Mouse (Mus musculus): ENCODE measurements at regions not wholly inside any gene's neighbourhood (a gene's known extent, or its start where the extent isn't known, plus 50 kb on each side); places are given as distances from the start of the nearest gene placed in this dataset.

DNA sequence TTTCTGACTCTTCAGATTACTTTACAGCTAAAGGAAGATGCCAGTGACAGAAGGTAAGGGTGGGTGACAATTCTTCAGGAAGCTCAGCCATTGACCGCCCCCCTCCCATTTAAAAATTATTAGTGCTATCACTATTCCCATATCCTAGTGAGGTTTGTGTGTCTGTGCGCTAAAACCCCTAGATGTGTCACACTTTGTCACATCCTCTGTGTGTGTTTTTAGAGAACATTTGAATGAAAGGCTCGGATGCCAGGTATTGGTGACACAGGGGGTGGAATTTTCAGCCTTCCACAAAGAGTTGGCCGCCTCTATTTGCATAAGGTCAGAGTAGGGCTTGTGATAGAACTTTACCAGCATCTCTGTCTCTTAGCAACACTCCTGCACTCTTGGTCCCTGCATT, 83.4 kb downstream of the Nr2f2 start:
- peaks cover 77% of the 10 kb centered on the region for H3K27me3 ChIP-seq (ENCODE audit: control insufficient read depth, insufficient read depth, low read length)
- H3K27ac ChIP-seq (ENCODE audit: low read length) = no peak overlapping the region
- 14% methylated on average over 4 of the region's 4 CpGs for WGBS
- H3K4me2 ChIP-seq (ENCODE audit: low read depth, low read length) = no peak overlapping the region
- H3K9me3 ChIP-seq (replicated peaks; ENCODE audit: control insufficient read depth, low read length) = no peaks in the 10 kb centered on the region
- H3K4me1 ChIP-seq (ENCODE audit: control insufficient read depth, insufficient read depth, low read length) = peaks cover 10% of the 10 kb centered on the region
- H3K36me3 ChIP-seq (ENCODE audit: control insufficient read depth, insufficient read depth) = no peaks in the 10 kb centered on the region
- ATAC-seq (replicated peaks; ENCODE audit: extremely low read depth, insufficient read depth, low FRiP score) = no peak
- no peak overlapping the region for H3K4me3 ChIP-seq (ENCODE audit: low read length)
- no peak overlapping the region for H3K9ac ChIP-seq (ENCODE audit: low read length)

GRCm38 (mm10) chr7:70281891-70282515, 84.5 kb downstream of the Nr2f2 start:
- no peak overlapping the region for H3K4me2 ChIP-seq (ENCODE audit: low read depth, low read length)
- H3K4me3 ChIP-seq (ENCODE audit: low read length) = no peak overlapping the region
- peaks cover 74% of the 10 kb centered on the region for H3K27me3 ChIP-seq (ENCODE audit: control insufficient read depth, insufficient read depth, low read length)
- ATAC-seq (replicated peaks; ENCODE audit: extremely low read depth, insufficient read depth, low FRiP score) = no peak
- H3K27ac ChIP-seq (ENCODE audit: low read length) = no peak overlapping the region
- H3K9me3 ChIP-seq (replicated peaks; ENCODE audit: control insufficient read depth, low read length) = no peaks in the 10 kb centered on the region
- no peak overlapping the region for H3K9ac ChIP-seq (ENCODE audit: low read length)
- WGBS = 14% methylated on average over 11 of the region's 11 CpGs
- H3K36me3 ChIP-seq (ENCODE audit: control insufficient read depth, insufficient read depth) = no peaks in the 10 kb centered on the region
- peaks cover 10% of the 10 kb centered on the region for H3K4me1 ChIP-seq (ENCODE audit: control insufficient read depth, insufficient read depth, low read length)

- no peak for ATAC-seq (replicated peaks; ENCODE audit: extremely low read depth, insufficient read depth, low FRiP score)
- Histone ChIP-seq H3K9ac (ENCODE audit: low read length) (peak overlapping the region; percentile 25; the same call in 1 of the 2 replicates), H3K27me3 (ENCODE audit: control insufficient read depth, insufficient read depth, low read length) (peaks cover 68% of the 10 kb centered on the region), H3K36me3 (ENCODE audit: control insufficient read depth, insufficient read depth) (no peaks in the 10 kb centered on the region), H3K4me1 (ENCODE audit: control insufficient read depth, insufficient read depth, low read length) (peaks cover 10% of the 10 kb centered on the region), H3K4me2 (ENCODE audit: low read depth, low read length) (peak overlapping the region; percentile 61), H3K27ac (ENCODE audit: low read length) (no peak overlapping the region), H3K4me3 (ENCODE audit: low read length) (peak overlapping the region; percentile 44), H3K9me3 (replicated peaks; ENCODE audit: control insufficient read depth, low read length) (no peaks in the 10 kb centered on the region)
- 7% methylated on average over 22 of the region's 22 CpGs for WGBS
Observed at GRCm38 (mm10) chr7:70281381-70281750, 85.2 kb downstream of the Nr2f2 start.

- WGBS = 2% methylated on average over 42 of the region's 42 CpGs
- peaks cover 10% of the 10 kb centered on the region for H3K4me1 ChIP-seq (ENCODE audit: control insufficient read depth, insufficient read depth, low read length)
- no peak overlapping the region for H3K27ac ChIP-seq (ENCODE audit: low read length)
- no peaks in the 10 kb centered on the region for H3K9me3 ChIP-seq (replicated peaks; ENCODE audit: control insufficient read depth, low read length)
- H3K27me3 ChIP-seq (ENCODE audit: control insufficient read depth, insufficient read depth, low read length) = peaks cover 65% of the 10 kb centered on the region
- H3K4me3 ChIP-seq (ENCODE audit: low read length) = peak overlapping the region; percentile 44
- H3K36me3 ChIP-seq (ENCODE audit: control insufficient read depth, insufficient read depth) = no peaks in the 10 kb centered on the region
- ATAC-seq (replicated peaks; ENCODE audit: extremely low read depth, insufficient read depth, low FRiP score) = no peak
- H3K9ac ChIP-seq (ENCODE audit: low read length) = no peak overlapping the region
- H3K4me2 ChIP-seq (ENCODE audit: low read depth, low read length) = peak overlapping the region; percentile 61
Observed at GRCm38 (mm10) chr7:70280643-70281380, 85.7 kb downstream of the Nr2f2 start.

- H3K36me3 ChIP-seq (ENCODE audit: control insufficient read depth, insufficient read depth) = no peaks in the 10 kb centered on the region
- ATAC-seq (replicated peaks; ENCODE audit: extremely low read depth, insufficient read depth, low FRiP score) = no peak
- H3K4me1 ChIP-seq (ENCODE audit: control insufficient read depth, insufficient read depth, low read length) = peaks cover 10% of the 10 kb centered on the region
- WGBS = 2% methylated on average over 31 of the region's 31 CpGs
- no peak overlapping the region for H3K9ac ChIP-seq (ENCODE audit: low read length)
- H3K27me3 ChIP-seq (ENCODE audit: control insufficient read depth, insufficient read depth, low read length) = peaks cover 58% of the 10 kb centered on the region
- H3K9me3 ChIP-seq (replicated peaks; ENCODE audit: control insufficient read depth, low read length) = no peaks in the 10 kb centered on the region
- H3K4me2 ChIP-seq (ENCODE audit: low read depth, low read length) = peak overlapping the region; percentile 61
- H3K4me3 ChIP-seq (ENCODE audit: low read length) = peak overlapping the region; percentile 44
- H3K27ac ChIP-seq (ENCODE audit: low read length) = no peak overlapping the region
Observed at GRCm38 (mm10) chr7:70279927-70280642, 86.5 kb downstream of the Nr2f2 start.

- no peak overlapping the region for H3K4me2 ChIP-seq (ENCODE audit: low read depth, low read length)
- H3K36me3 ChIP-seq (ENCODE audit: control insufficient read depth, insufficient read depth) = no peaks in the 10 kb centered on the region
- peaks cover 50% of the 10 kb centered on the region for H3K27me3 ChIP-seq (ENCODE audit: control insufficient read depth, insufficient read depth, low read length)
- 18% methylated on average over 3 of the region's 3 CpGs for WGBS
- no peaks in the 10 kb centered on the region for H3K9me3 ChIP-seq (replicated peaks; ENCODE audit: control insufficient read depth, low read length)
- no peak overlapping the region for H3K27ac ChIP-seq (ENCODE audit: low read length)
- no peak overlapping the region for H3K4me3 ChIP-seq (ENCODE audit: low read length)
- peaks cover 10% of the 10 kb centered on the region for H3K4me1 ChIP-seq (ENCODE audit: control insufficient read depth, insufficient read depth, low read length)
- ATAC-seq (replicated peaks; ENCODE audit: extremely low read depth, insufficient read depth, low FRiP score) = no peak
- H3K9ac ChIP-seq (ENCODE audit: low read length) = no peak overlapping the region
Observed at GRCm38 (mm10) chr7:70279101-70279500, 87.4 kb downstream of the Nr2f2 start.

DNA sequence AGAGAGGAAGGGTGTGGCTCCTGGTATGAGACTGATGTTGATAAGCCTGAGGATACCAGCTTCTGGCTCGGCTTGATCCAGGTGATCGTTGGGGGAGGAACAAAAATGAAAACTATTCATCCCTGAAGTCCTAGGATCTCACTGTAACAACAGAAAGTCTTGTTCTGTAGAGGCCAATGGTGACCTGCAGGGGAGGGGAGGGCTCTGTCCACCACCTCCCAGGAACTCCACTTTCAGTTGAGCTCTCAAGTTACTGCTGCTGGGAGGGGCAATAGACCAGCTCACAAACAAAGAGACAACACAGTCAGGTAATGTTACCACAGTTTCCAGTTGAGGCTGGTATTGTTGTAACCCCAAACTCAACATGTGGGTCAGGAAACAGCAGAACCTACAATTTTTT, 90.5 kb downstream of the Nr2f2 start:
- H3K27me3 ChIP-seq (ENCODE audit: control insufficient read depth, insufficient read depth, low read length) = peaks cover 20% of the 10 kb centered on the region

DNA sequence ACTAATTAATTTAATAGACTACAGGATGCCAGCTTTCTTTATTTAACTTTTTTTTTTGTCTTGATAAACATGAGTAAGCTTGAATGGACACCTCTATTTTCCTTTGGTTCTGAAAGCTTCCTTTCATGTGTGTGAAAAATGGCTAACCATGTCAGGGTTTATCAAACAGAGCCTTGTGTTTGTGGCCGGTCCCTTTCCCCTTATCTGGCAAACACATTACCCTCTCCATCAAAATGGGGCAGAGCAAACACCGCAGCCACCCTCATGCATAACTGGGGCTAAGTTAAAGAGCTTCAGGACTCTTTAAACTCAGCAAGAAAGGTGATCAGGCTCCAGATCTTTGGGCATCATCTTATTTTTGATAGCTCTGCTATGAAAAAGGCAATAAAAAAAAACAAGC, 92.2 kb downstream of the Nr2f2 start:
- H3K36me3 ChIP-seq (ENCODE audit: control insufficient read depth, insufficient read depth) = no peaks in the 10 kb centered on the region
- no peaks in the 10 kb centered on the region for H3K9me3 ChIP-seq (replicated peaks; ENCODE audit: control insufficient read depth, low read length)
- no peak overlapping the region for H3K9ac ChIP-seq (ENCODE audit: low read length)
- H3K27me3 ChIP-seq (ENCODE audit: control insufficient read depth, insufficient read depth, low read length) = peaks cover 10% of the 10 kb centered on the region
- no peak for ATAC-seq (replicated peaks; ENCODE audit: extremely low read depth, insufficient read depth, low FRiP score)
- no peak overlapping the region for H3K4me3 ChIP-seq (ENCODE audit: low read length)
- H3K4me1 ChIP-seq (ENCODE audit: control insufficient read depth, insufficient read depth, low read length) = no peaks in the 10 kb centered on the region
- no peak overlapping the region for H3K27ac ChIP-seq (ENCODE audit: low read length)
- no peak overlapping the region for H3K4me2 ChIP-seq (ENCODE audit: low read depth, low read length)
- 23% methylated on average over 2 of the region's 2 CpGs for WGBS

More for the DNA sequence above, 90.5 kb downstream of the Nr2f2 start:
- Histone ChIP-seq H3K9ac (ENCODE audit: low read length) (no peak overlapping the region), H3K27ac (ENCODE audit: low read length) (no peak overlapping the region), H3K9me3 (replicated peaks; ENCODE audit: control insufficient read depth, low read length) (no peaks in the 10 kb centered on the region), H3K36me3 (ENCODE audit: control insufficient read depth, insufficient read depth) (no peaks in the 10 kb centered on the region), H3K4me3 (ENCODE audit: low read length) (no peak overlapping the region), H3K4me1 (ENCODE audit: control insufficient read depth, insufficient read depth, low read length) (peaks cover 6% of the 10 kb centered on the region), H3K4me2 (ENCODE audit: low read depth, low read length) (no peak overlapping the region)
- WGBS = 50% methylated on average over 2 of the region's 2 CpGs
- no peak for ATAC-seq (replicated peaks; ENCODE audit: extremely low read depth, insufficient read depth, low FRiP score)

GRCm38 (mm10) chr7:70267075-70267474, 99.5 kb downstream of the Nr2f2 start:
- 27% methylated on average over 4 of the region's 4 CpGs for WGBS
- peaks cover 4% of the 10 kb centered on the region; the same call in 1 of the 2 replicates for H3K9me3 ChIP-seq (replicated peaks; ENCODE audit: control insufficient read depth, low read length)
- no peak overlapping the region for H3K27ac ChIP-seq (ENCODE audit: low read length)
- H3K9ac ChIP-seq (ENCODE audit: low read length) = no peak overlapping the region
- H3K4me3 ChIP-seq (ENCODE audit: low read length) = no peak overlapping the region
- no peaks in the 10 kb centered on the region for H3K36me3 ChIP-seq (ENCODE audit: control insufficient read depth, insufficient read depth)
- ATAC-seq (replicated peaks; ENCODE audit: extremely low read depth, insufficient read depth, low FRiP score) = peak; percentile 89
- H3K27me3 ChIP-seq (ENCODE audit: control insufficient read depth, insufficient read depth, low read length) = no peaks in the 10 kb centered on the region
- no peak overlapping the region for H3K4me2 ChIP-seq (ENCODE audit: low read depth, low read length)
- H3K4me1 ChIP-seq (ENCODE audit: control insufficient read depth, insufficient read depth, low read length) = no peaks in the 10 kb centered on the region

Measured in heart, embryonic 16.5 days (tissue).